Mouse (Mus musculus) ES-E14 (cell line): Measurements from ENCODE around the gene Fpgs.

Source experiments
- HCFC1 ChIP-seq: IDR thresholded peaks from 2 replicates; pipeline ENCODE4 v1.6.1; 2012; ENCODE audit warnings: low read length, inconsistent platforms, borderline replicate concordance; ENCODE audit not compliant: insufficient read depth
- MAFK ChIP-seq: IDR thresholded peaks from 2 replicates; pipeline ENCODE4 v1.6.1; 2014; ENCODE audit warnings: mild to moderate bottlenecking, low read depth, low read length, inconsistent platforms; ENCODE audit not compliant: insufficient read depth
- ZC3H11A ChIP-seq: IDR thresholded peaks from 2 replicates; pipeline ENCODE4 v1.6.1; 2012; ENCODE audit warnings: low read depth, mild to moderate bottlenecking, inconsistent platforms, low read length, borderline replicate concordance

GRCm38 (mm10) chr2:32720681-32721229 lies 16.8 kb upstream of the Fpgs start, which contains the start of gene Sh2d3c:
- TF ChIP-seq HCFC1, result no peak
- no peak for TF ChIP-seq ZC3H11A
- TF ChIP-seq MAFK, result no peak
